Mouse (Mus musculus) cerebellum, adult 18-20 months (tissue): Measurements from ENCODE around the gene Ddc.

Experiments
- DNase-seq, 2 experiments: peaks; one replicate each; pipeline ENCODE4 v3.0.0; 2021

The Ddc gene

GRCm38 (mm10) chr11:11873023-11873908 is 24.7 kb downstream of the Ddc start:
- peak in 1 of 2 experiments; percentile 12 for DNase-seq

GRCm38 (mm10) chr11:11872140-11872795 is 25.7 kb downstream of the Ddc start:
- no peak for DNase-seq

- DNase-seq, result no peak
Observed at GRCm38 (mm10) chr11:11871197-11871813, 26.6 kb downstream of the Ddc start.

GRCm38 (mm10) chr11:11867971-11868481 is 29.9 kb downstream of the Ddc start:
- no peak for DNase-seq

GRCm38 (mm10) chr11:11866696-11867095 is 31.2 kb downstream of the Ddc start:
- no peak for DNase-seq

- no peak for DNase-seq
Observed at GRCm38 (mm10) chr11:11865128-11865527, 32.8 kb downstream of the Ddc start.

- DNase-seq, result no peak
Observed at GRCm38 (mm10) chr11:11864446-11865101, 33.4 kb downstream of the Ddc start.

GRCm38 (mm10) chr11:11862502-11862901 is 35.4 kb downstream of the Ddc start:
- DNase-seq, result no peak

GRCm38 (mm10) chr11:11856959-11857358 is 41.0 kb downstream of the Ddc start:
- DNase-seq, result no peak

GRCm38 (mm10) chr11:11855685-11856131 is 42.2 kb downstream of the Ddc start:
- no peak for DNase-seq

GRCm38 (mm10) chr11:11855061-11855672 is 42.8 kb downstream of the Ddc start:
- no peak for DNase-seq

GRCm38 (mm10) chr11:11853731-11854461 is 44.0 kb downstream of the Ddc start:
- DNase-seq, result no peak

GRCm38 (mm10) chr11:11851957-11852505 is 45.9 kb downstream of the Ddc start:
- no peak for DNase-seq

- DNase-seq, result peak; percentile 9 to 28
Observed at GRCm38 (mm10) chr11:11850476-11851267, 47.3 kb downstream of the Ddc start.

GRCm38 (mm10) chr11:11849513-11850311 is 48.2 kb downstream of the Ddc start:
- no peak for DNase-seq

GRCm38 (mm10) chr11:11848467-11848866 is 49.5 kb downstream of the Ddc start:
- no peak for DNase-seq

- DNase-seq, result no peak
Observed at GRCm38 (mm10) chr11:11845044-11845443, 52.9 kb downstream of the Ddc start.

- DNase-seq, result peak; percentile 59 to 62
Observed at GRCm38 (mm10) chr11:11844367-11844971, 53.5 kb downstream of the Ddc start.

- no peak for DNase-seq
Observed at GRCm38 (mm10) chr11:11841590-11841989, 56.4 kb downstream of the Ddc start.
